Comparison of ENCODE assay signal across 14 mouse cellular contexts in genomic region chr3:122312936-122313629, GRCm38 (mm10). TPM values are rescaled to one million over a fixed set of nuclear protein-coding genes. Genes with fewer than 3 reads are reported as not detected.
DNase-seq lines count a peak whose midpoint lies in the region; ATAC-seq lines count a peak whose summit lies in the region.
"Had no signal": no experiment of that assay in that cellular context is flagged by ENCODE, and none has a peak within 500 bp of the region (broad histone marks: within the 10 kb centered on the region; RNA-seq: fewer than 3 reads in every experiment).

No protein-coding gene starts in this region.

- H3K27me3 ChIP-seq in kidney, embryonic 15.5 days: 0 out of 2 replicates have a peak, but pooled peaks cover 9% of the 10 kb centered on the region
- H3K27me3 ChIP-seq in kidney, embryonic 14.5 days (ENCODE audit: control insufficient read depth, insufficient read depth, low read length): no peaks in the 10 kb centered on the region
- no peaks in the 10 kb centered on the region for H3K27me3 ChIP-seq in stomach, embryonic 15.5 days (replicated peaks)
- H3K27me3 ChIP-seq: CH12.LX; hindbrain, embryonic 13.5 days had no signal

- peak; percentile 18 for DNase-seq in adrenal gland, postnatal 25 days
- peak; percentile 45 for DNase-seq in liver
- no peak for DNase-seq in thymus, adult 18-20 months
- DNase-seq: cerebellum, adult 8-10 months; lung, adult 2 months; right cerebral cortex, postnatal 25 days; thymus, postnatal 4 days had no signal

- H3K4me3 ChIP-seq in kidney, embryonic 15.5 days (replicated peaks): no peak overlapping the region
- no peak overlapping the region for H3K4me3 ChIP-seq in kidney, embryonic 14.5 days (ENCODE audit: low read length)
- no peak overlapping the region for H3K4me3 ChIP-seq in stomach, embryonic 15.5 days (replicated peaks)
- H3K4me3 ChIP-seq: hindbrain, embryonic 13.5 days; left cerebral cortex, adult 2 months had no signal

- H3K4me1 ChIP-seq in kidney, embryonic 15.5 days: peaks cover 15% of the 10 kb centered on the region
- peaks cover 8% of the 10 kb centered on the region; the same call in 1 of the 2 replicates for H3K4me1 ChIP-seq in kidney, embryonic 14.5 days (ENCODE audit: control insufficient read depth, insufficient read depth, low read length)
- 0 out of 2 replicates have a peak, but pooled peaks cover 6% of the 10 kb centered on the region for H3K4me1 ChIP-seq in stomach, embryonic 15.5 days

- peak; percentile 31; the same call in 1 of the 2 replicates for ATAC-seq in kidney, embryonic 15.5 days (replicated peaks; ENCODE audit: low FRiP score)
- no peak for ATAC-seq in kidney, embryonic 14.5 days (ENCODE audit: low FRiP score, low TSS enrichment)
- ATAC-seq in stomach, embryonic 15.5 days (ENCODE audit: insufficient read depth, low FRiP score, low read depth): peak; percentile 54; the same call in 1 of the 2 replicates
- no peak for ATAC-seq in megakaryocyte progenitor cell, adult 5-6 weeks (replicated peaks; ENCODE audit: poor library complexity)

- no peaks in the 10 kb centered on the region for H3K36me3 ChIP-seq in kidney, embryonic 15.5 days
- no peaks in the 10 kb centered on the region for H3K36me3 ChIP-seq in kidney, embryonic 14.5 days (ENCODE audit: control insufficient read depth, insufficient read depth, low read length)
- H3K36me3 ChIP-seq in stomach, embryonic 15.5 days: no peaks in the 10 kb centered on the region
- H3K36me3 ChIP-seq: hindbrain, embryonic 13.5 days had no signal

- whole genome bisulfite sequencing in kidney, embryonic 15.5 days: 73% methylated on average over 10 of the region's 10 CpGs
- WGBS in kidney, embryonic 14.5 days: 69% methylated on average over 10 of the region's 10 CpGs
- 64% methylated on average over 10 of the region's 10 CpGs for WGBS in stomach, embryonic 15.5 days

- no peak overlapping the region for H3K27ac ChIP-seq in kidney, embryonic 15.5 days
- no peak overlapping the region for H3K27ac ChIP-seq in kidney, embryonic 14.5 days (ENCODE audit: low read depth, low read length)
- H3K27ac ChIP-seq in stomach, embryonic 15.5 days: peak overlapping the region; percentile 44
- H3K27ac ChIP-seq: hindbrain, embryonic 13.5 days; left cerebral cortex, adult 2 months had no signal

- H3K9ac ChIP-seq in kidney, embryonic 15.5 days: no peak overlapping the region
- no peak overlapping the region for H3K9ac ChIP-seq in kidney, embryonic 14.5 days (ENCODE audit: low read depth, low read length)
- H3K9ac ChIP-seq in stomach, embryonic 15.5 days: no peak overlapping the region
- H3K9ac ChIP-seq: hindbrain, embryonic 13.5 days had no signal

- no peaks in the 10 kb centered on the region for H3K9me3 ChIP-seq in kidney, embryonic 15.5 days (replicated peaks)
- no peaks in the 10 kb centered on the region for H3K9me3 ChIP-seq in kidney, embryonic 14.5 days (ENCODE audit: control insufficient read depth, low read length)
- H3K9me3 ChIP-seq in stomach, embryonic 15.5 days: no peaks in the 10 kb centered on the region
- H3K9me3 ChIP-seq: hindbrain, embryonic 13.5 days had no signal

- no peak overlapping the region for H3K4me2 ChIP-seq in kidney, embryonic 15.5 days
- no peak overlapping the region for H3K4me2 ChIP-seq in kidney, embryonic 14.5 days (replicated peaks; ENCODE audit: low read depth, low read length)
- H3K4me2 ChIP-seq in stomach, embryonic 15.5 days: no peak overlapping the region
- H3K4me2 ChIP-seq: hindbrain, embryonic 13.5 days had no signal

RNA-seq across cellular contexts. Expression of gene Bcar3, which starts 19.1 kb away (rescaled TPM):
- 13.8 and 15.5 TPM in 2 replicates for polyA plus RNA-seq in kidney, embryonic 15.5 days (2015; fragmentation: Nextera tagmentation; extraction: Ambion mirVana)
- 9.6 and 13.7 TPM in 2 replicates for polyA plus RNA-seq in kidney, embryonic 14.5 days (2014; fragmentation: Nextera tagmentation; extraction: Ambion mirVana)
- 40.0 and 55.1 TPM in 2 replicates for total RNA-seq in adrenal gland, postnatal 25 days (2021)
- 14.1 and 15.8 TPM in 2 replicates for polyA plus RNA-seq in stomach, embryonic 15.5 days (2015; fragmentation: Nextera tagmentation; extraction: Ambion mirVana)
- total RNA-seq in megakaryocyte progenitor cell, adult 5-6 weeks (2015): 1.0 and 1.6 TPM in 2 replicates
- 1.6 and 5.0 TPM in 2 replicates for total RNA-seq in megakaryocyte progenitor cell, adult 5-6 weeks (2017)

RNA-seq across cellular contexts. Expression of gene Dnttip2, which starts 38.9 kb away (rescaled TPM):
- 73.3 and 82.0 TPM in 2 replicates for polyA plus RNA-seq in kidney, embryonic 15.5 days (2015; fragmentation: Nextera tagmentation; extraction: Ambion mirVana)
- polyA plus RNA-seq in kidney, embryonic 14.5 days (2014; fragmentation: Nextera tagmentation; extraction: Ambion mirVana): 82.3 and 85.5 TPM in 2 replicates
- total RNA-seq in adrenal gland, postnatal 25 days (2021): 41.9 and 43.5 TPM in 2 replicates
- polyA plus RNA-seq in stomach, embryonic 15.5 days (2015; fragmentation: Nextera tagmentation; extraction: Ambion mirVana): 63.5 and 72.7 TPM in 2 replicates
- total RNA-seq in megakaryocyte progenitor cell, adult 5-6 weeks (2015): 148 and 164 TPM in 2 replicates
- 121 and 132 TPM in 2 replicates for total RNA-seq in megakaryocyte progenitor cell, adult 5-6 weeks (2017)

Comparison
In these comparisons a context has a peak if more than half of its experiments do, and no peak if none do; other contexts are left out.
1. ATAC-seq: peak in kidney, embryonic 15.5 days (single experiment) and stomach, embryonic 15.5 days (single experiment); none in kidney, embryonic 14.5 days (single experiment) and megakaryocyte progenitor cell, adult 5-6 weeks (single experiment).
2. DNase-seq: peak in adrenal gland, postnatal 25 days (single experiment) and liver (single experiment); none in thymus, adult 18-20 months (0 of 2).